Mouse (Mus musculus) heart, embryonic 12.5 days (tissue): Measurements from ENCODE around the gene Gm8094. TPM values are rescaled to one million over a fixed set of nuclear protein-coding genes. Genes with fewer than 3 reads are reported as not detected.
"Not testable (repeated sequence)": the region's sequence is repeated elsewhere in the genome, so short reads cannot be mapped to it uniquely, and the experiment has no call there.

Source experiments
- ATAC-seq: fragments of 200-750 bp; cut with Nextera tagmentation; 2 replicates; pipeline ENCODE4 v1.8.0; 2017; ENCODE audit warnings: moderate TSS enrichment, moderate library complexity; ENCODE audit not compliant: insufficient number of reproducible peaks, low FRiP score
- H3K27ac ChIP-seq: fragments of 300-500 bp; sonication (generic); 2 replicates; pipeline ENCODE4 v1.5.1; 2016; ENCODE audit warnings: mild to moderate bottlenecking, moderate library complexity; ENCODE audit not compliant: poor library complexity, severe bottlenecking
- H3K27me3 ChIP-seq: fragments of 300-500 bp; sonication (generic); replicated peaks from 2 replicates; pipeline ENCODE4 v1.6.1; 2016; ENCODE audit warnings: mild to moderate bottlenecking, moderate library complexity
- H3K36me3 ChIP-seq: fragments of 300-500 bp; sonication (generic); 2 replicates; pipeline ENCODE4 v1.6.1; 2016; ENCODE audit warnings: mild to moderate bottlenecking, moderate library complexity
- H3K4me1 ChIP-seq: fragments of 300-500 bp; sonication (generic); replicated peaks from 2 replicates; pipeline ENCODE4 v1.6.1; 2016; ENCODE audit warnings: mild to moderate bottlenecking
- H3K4me2 ChIP-seq: fragments of 300-500 bp; sonication (generic); 2 replicates; pipeline ENCODE4 v1.6.1; 2016; ENCODE audit warnings: mild to moderate bottlenecking, moderate library complexity
- H3K4me3 ChIP-seq: fragments of 300-500 bp; sonication (generic); 2 replicates; pipeline ENCODE4 v1.5.1; 2016; ENCODE audit warnings: mild to moderate bottlenecking
- H3K9ac ChIP-seq: fragments of 300-500 bp; sonication (generic); 2 replicates; pipeline ENCODE4 v1.6.1; 2016; ENCODE audit warnings: mild to moderate bottlenecking, moderate library complexity
- H3K9me3 ChIP-seq: fragments of 300-500 bp; sonication (generic); replicated peaks from 2 replicates; pipeline ENCODE4 v1.6.1; 2016; ENCODE audit warnings: mild to moderate bottlenecking, moderate library complexity
- WGBS: fragments of 180-500 bp; shearing (Covaris S2); methylation state at CpG from one replicate; pipeline ENCODE4 v1.1.7; 2016; 5-methylcytosine and 5-hydroxymethylcytosine counted together
- polyA plus RNA-seq: library from polyadenylated mRNA; unstranded; fragments of >200 nt; fragmentation: Nextera tagmentation; extraction: Ambion mirVana; gene quantifications from 2 replicates; pipeline ENCODE4 v1.2.1, GENCODE M21; 2016

The Gm8094 gene
- polyA plus RNA-seq: not detected in 2 replicates

- 72% methylated on average over 2 of the region's 2 CpGs for WGBS
- not testable (repeated sequence) for H3K36me3 ChIP-seq, H3K9ac ChIP-seq, H3K27me3 ChIP-seq, ATAC-seq, H3K4me3 ChIP-seq, H3K27ac ChIP-seq, H3K4me1 ChIP-seq, H3K4me2 ChIP-seq, H3K9me3 ChIP-seq
Measured at GRCm38 (mm10) chr14:43076543-43076942, at the start of gene Gm8094. TSS of gene Gm8094 (minus strand) at chr14:43076643.

- H3K27ac ChIP-seq, H3K36me3 ChIP-seq, H3K9me3 ChIP-seq, H3K4me3 ChIP-seq, ATAC-seq, H3K9ac ChIP-seq, H3K27me3 ChIP-seq, H3K4me1 ChIP-seq, H3K4me2 ChIP-seq: not testable (repeated sequence)
- WGBS: 85% methylated on average over 3 of the region's 3 CpGs
Measured at GRCm38 (mm10) chr14:43119673-43120072, 43.2 kb upstream of the Gm8094 start.

GRCm38 (mm10) chr14:43100301-43100700 is 23.9 kb upstream of the Gm8094 start, which contains the start of gene Gm8104:
TSS of gene Gm8104 (plus strand) at chr14:43100601.
- H3K9ac ChIP-seq, ATAC-seq: not testable (repeated sequence)

GRCm38 (mm10) chr14:43089103-43089919 is 12.9 kb upstream of the Gm8094 start:
- H3K9me3 ChIP-seq: not testable (repeated sequence)
- WGBS: 29% methylated on average over 1 of the region's 14 CpGs
- ATAC-seq: 0 out of 2 replicates have a peak, but pooled peaks have one; percentile 55

More at GRCm38 (mm10) chr14:43100301-43100700, 23.9 kb upstream of the Gm8094 start, which contains the start of gene Gm8104:
- not testable (repeated sequence) for H3K9me3 ChIP-seq, H3K4me3 ChIP-seq, H3K4me2 ChIP-seq, H3K4me1 ChIP-seq, H3K27me3 ChIP-seq, H3K27ac ChIP-seq, H3K36me3 ChIP-seq
- 74% methylated on average over 3 of the region's 3 CpGs for WGBS

GRCm38 (mm10) chr14:43084936-43085730 is 8.7 kb upstream of the Gm8094 start:
- H3K9ac ChIP-seq, H3K36me3 ChIP-seq, H3K9me3 ChIP-seq, H3K4me2 ChIP-seq, H3K4me1 ChIP-seq, H3K27me3 ChIP-seq, ATAC-seq, H3K4me3 ChIP-seq, H3K27ac ChIP-seq: not testable (repeated sequence)
- 52% methylated on average over 1 of the region's 1 CpGs for WGBS

More at GRCm38 (mm10) chr14:43089103-43089919, 12.9 kb upstream of the Gm8094 start:
- H3K36me3 ChIP-seq, H3K4me3 ChIP-seq, H3K9ac ChIP-seq, H3K4me2 ChIP-seq, H3K4me1 ChIP-seq, H3K27ac ChIP-seq, H3K27me3 ChIP-seq: not testable (repeated sequence)

- H3K27ac ChIP-seq, H3K9ac ChIP-seq, ATAC-seq, H3K36me3 ChIP-seq, H3K27me3 ChIP-seq, H3K4me3 ChIP-seq, H3K9me3 ChIP-seq, H3K4me1 ChIP-seq, H3K4me2 ChIP-seq: not testable (repeated sequence)
- WGBS: 55% methylated on average over 4 of the region's 4 CpGs
Measured at GRCm38 (mm10) chr14:43060179-43060578, 16.3 kb downstream of the Gm8094 start.

- not testable (repeated sequence) for H3K27me3 ChIP-seq, H3K9me3 ChIP-seq, H3K27ac ChIP-seq, H3K4me3 ChIP-seq, H3K4me1 ChIP-seq, H3K9ac ChIP-seq, H3K4me2 ChIP-seq, ATAC-seq, H3K36me3 ChIP-seq
- 73% methylated on average over 3 of the region's 3 CpGs for WGBS
Measured at GRCm38 (mm10) chr14:43058063-43058462, 18.4 kb downstream of the Gm8094 start.

Other genes with a start within 250 kb of the Gm8094 start
- gene Gm21977, start 223.2 kb downstream of the Gm8094 start, polyA plus RNA-seq: not detected in 2 replicates
- not detected in 2 replicates for gene Gm8082, start 83.0 kb downstream of the Gm8094 start, polyA plus RNA-seq
- not detected in 2 replicates for gene Gm10376, start 61.0 kb downstream of the Gm8094 start, polyA plus RNA-seq
- gene Gm8104, start 24.0 kb upstream of the Gm8094 start, polyA plus RNA-seq: not detected in 2 replicates
- gene Gm7233, start 103.2 kb upstream of the Gm8094 start, polyA plus RNA-seq: 0.09 TPM in 1 of 2 replicates, not detected in the other
- not detected in 2 replicates for gene Gm8122, start 158.7 kb upstream of the Gm8094 start, polyA plus RNA-seq
- not detected in 2 replicates for gene Gm8126, start 182.0 kb upstream of the Gm8094 start, polyA plus RNA-seq
- not detected in 2 replicates for gene Gm9732, start 198.4 kb upstream of the Gm8094 start, polyA plus RNA-seq
- not detected in 2 replicates for gene Gm8127, start 217.2 kb upstream of the Gm8094 start, polyA plus RNA-seq